ENCODE assay signal across 12 mouse cellular contexts in the genomic region with DNA sequence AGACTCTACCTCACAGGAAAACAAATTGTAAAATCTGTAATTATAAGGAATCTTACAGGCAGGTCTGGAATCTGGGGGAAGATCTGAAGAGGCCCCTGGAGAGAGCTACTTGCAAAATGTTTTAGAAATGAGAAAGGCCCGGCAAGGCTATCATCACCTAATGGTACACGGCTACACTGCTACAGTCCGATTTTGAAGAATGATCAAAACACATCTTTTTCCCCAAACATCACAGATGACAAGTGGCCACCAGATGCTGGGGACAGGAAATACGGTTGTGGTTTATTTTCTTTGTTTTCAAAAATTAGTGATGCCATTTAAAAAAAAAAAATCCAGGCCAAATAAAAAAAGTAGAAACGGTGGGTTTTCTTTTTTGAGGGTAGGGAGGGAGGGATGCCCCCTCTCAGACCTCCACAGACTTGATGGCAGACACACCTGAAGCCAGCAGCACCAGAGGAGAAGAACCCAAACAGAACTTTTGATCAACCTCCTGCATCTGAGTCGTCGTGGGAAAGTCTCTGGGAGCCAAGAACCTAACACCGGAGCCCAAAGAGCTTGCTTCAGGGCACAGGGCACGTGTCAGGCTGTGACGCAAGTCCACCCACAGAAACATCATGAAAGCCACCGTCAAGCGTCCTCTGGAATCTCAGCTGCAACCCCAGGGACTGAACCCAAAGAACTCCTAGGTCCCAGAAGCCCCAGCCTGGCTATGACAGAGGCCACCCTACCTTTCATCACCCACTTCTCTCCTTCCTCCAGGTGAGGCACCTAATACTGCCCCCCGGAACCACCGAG. TPM values are rescaled to one million over a fixed set of nuclear protein-coding genes. Genes with fewer than 3 reads are reported as not detected.
DNase-seq lines count a peak whose midpoint lies in the region; ATAC-seq and TF ChIP-seq lines count a peak whose summit lies in the region.
"Had no signal": no experiment of that assay in that cellular context is flagged by ENCODE, and none has a peak within 500 bp of the region (broad histone marks: within the 10 kb centered on the region; RNA-seq: fewer than 3 reads in every experiment).

No protein-coding gene starts in this region.

- WGBS in thymus, adult 2 months, result 45% methylated on average over 14 of the region's 14 CpGs
- 84% methylated on average over 14 of the region's 14 CpGs for WGBS in forebrain, embryonic 16.5 days
- WGBS in midbrain, embryonic 10.5 days, result 87% methylated on average over 14 of the region's 14 CpGs

- DNase-seq in thymus, adult 2 months, result no peak
- no peak for DNase-seq in thymus, postnatal 36 days
- DNase-seq in midbrain, embryonic 10.5 days (ENCODE audit: low spot score), result no peak
- no peak for DNase-seq in left cerebral cortex, adult 8-10 months (ENCODE audit: low spot score in 2 of 2)
- DNase-seq in left cerebral cortex, postnatal 4 days, result no peak
- no peak for DNase-seq in lung, postnatal 10 days
- DNase-seq: cerebellum, postnatal 36 days; heart, adult 18-20 months; heart, postnatal 4 days; kidney, postnatal 10 days had no signal

- H3K27ac ChIP-seq in thymus, adult 2 months (ENCODE audit: control insufficient read depth, insufficient read depth, low read length), result peak overlapping the region; percentile 87
- peak overlapping the region; percentile 34; the same call in 1 of the 2 replicates for H3K27ac ChIP-seq in forebrain, embryonic 16.5 days (ENCODE audit: low read length)
- peak overlapping the region; percentile 94 for H3K27ac ChIP-seq in midbrain, embryonic 10.5 days (replicated peaks)

- H3K36me3 ChIP-seq in thymus, adult 2 months (ENCODE audit: control insufficient read depth, insufficient read depth, low read length), result no peaks in the 10 kb centered on the region
- no peaks in the 10 kb centered on the region for H3K36me3 ChIP-seq in forebrain, embryonic 16.5 days (ENCODE audit: control insufficient read depth, insufficient read depth)
- peaks cover 10% of the 10 kb centered on the region; the same call in 1 of the 2 replicates for H3K36me3 ChIP-seq in midbrain, embryonic 10.5 days

- H3K9me3 ChIP-seq in forebrain, embryonic 16.5 days (ENCODE audit: control insufficient read depth, low read length), result no peaks in the 10 kb centered on the region
- no peaks in the 10 kb centered on the region for H3K9me3 ChIP-seq in midbrain, embryonic 10.5 days (replicated peaks)

- no peaks in the 10 kb centered on the region for H3K27me3 ChIP-seq in thymus, adult 2 months (ENCODE audit: control insufficient read depth, insufficient read depth, low read length)
- H3K27me3 ChIP-seq in forebrain, embryonic 16.5 days (replicated peaks; ENCODE audit: control insufficient read depth, insufficient read depth, low read length), result no peaks in the 10 kb centered on the region
- no peaks in the 10 kb centered on the region for H3K27me3 ChIP-seq in midbrain, embryonic 10.5 days (ENCODE audit: low read depth, poor library complexity, severe bottlenecking)

- H3K9ac ChIP-seq in forebrain, embryonic 16.5 days (replicated peaks; ENCODE audit: low read depth, low read length), result no peak overlapping the region; the same call in 1 of the 2 replicates

- intact Hi-C loops in left cerebral cortex, postnatal 4 days (cut with DNase I), result no loop called here

- no peak overlapping the region for H3K4me2 ChIP-seq in forebrain, embryonic 16.5 days (ENCODE audit: low read length)

- TF ChIP-seq POLR2A in thymus, adult 2 months (IDR thresholded peaks at IDR 0.05; ENCODE audit: control insufficient read depth, extremely low read depth, insufficient read depth, low read length, poor library complexity), result no peak

- H3K4me1 ChIP-seq in thymus, adult 2 months (replicated peaks; ENCODE audit: control insufficient read depth, insufficient read depth, low read length), result peaks cover 88% of the 10 kb centered on the region
- H3K4me1 ChIP-seq in forebrain, embryonic 16.5 days (replicated peaks; ENCODE audit: control insufficient read depth, insufficient read depth, low read length), result peaks cover 55% of the 10 kb centered on the region
- H3K4me1 ChIP-seq in midbrain, embryonic 10.5 days, result peaks cover 100% of the 10 kb centered on the region

- no peak overlapping the region for H3K4me3 ChIP-seq in thymus, adult 2 months (ENCODE audit: control insufficient read depth, insufficient read depth, low read length)
- no peak overlapping the region for H3K4me3 ChIP-seq in forebrain, embryonic 16.5 days (replicated peaks; ENCODE audit: low read length)
- no peak overlapping the region for H3K4me3 ChIP-seq in midbrain, embryonic 10.5 days

- TF ChIP-seq CTCF in thymus, adult 2 months (IDR thresholded peaks at IDR 0.05; ENCODE audit: borderline replicate concordance, control insufficient read depth, extremely low read depth, insufficient read depth, low read length, poor library complexity), result no peak

- no peak for ATAC-seq in forebrain, embryonic 16.5 days
- ATAC-seq in megakaryocyte-erythroid progenitor cell, adult 5-6 weeks (replicated peaks; ENCODE audit: low FRiP score, low TSS enrichment, poor library complexity, severe bottlenecking), result no peak

RNA-seq across cellular contexts. Expression of gene Prex1, which starts 41.3 kb away (rescaled TPM):
- 264 and 297 TPM in 2 replicates for polyA plus RNA-seq in thymus, adult 2 months (2012; rRNA removed)
- 38.5 and 40.5 TPM in 2 replicates for polyA plus RNA-seq in forebrain, embryonic 16.5 days (2015; fragmentation: Nextera tagmentation; extraction: Ambion mirVana)
- 32.3 and 33.7 TPM in 2 replicates for polyA plus RNA-seq in midbrain, embryonic 10.5 days (2016; fragmentation: Nextera tagmentation; extraction: Ambion mirVana)
- total RNA-seq in left cerebral cortex, adult 8-10 months (2022), result 10 to 100 TPM; 91.7 to 98.3 (median 95.8) TPM
- total RNA-seq in left cerebral cortex, postnatal 4 days (2021), result 10 to 100 TPM; 56.7 to 56.9 TPM
- 34.5 and 39.2 TPM in 2 replicates for total RNA-seq in megakaryocyte-erythroid progenitor cell, adult 5-6 weeks (2014; fragmentation: Nextera tagmentation)
- 9.2 and 10.0 TPM in 2 replicates for total RNA-seq in megakaryocyte-erythroid progenitor cell, adult 5-6 weeks (2017)

Comparison
In these comparisons a context has a peak if more than half of its experiments do, and no peak if none do; other contexts are left out.
1. H3K27ac ChIP-seq: peak in every context shown above with its lines; median percentile 94 in midbrain, embryonic 10.5 days; 87 in thymus, adult 2 months; 34 in forebrain, embryonic 16.5 days.